Mouse (Mus musculus): ENCODE measurements around the gene Diras1. TPM values are rescaled to one million over a fixed set of nuclear protein-coding genes. Genes with fewer than 3 reads are reported as not detected.
"Not testable (repeated sequence)": the region's sequence is repeated elsewhere in the genome, so short reads cannot be mapped to it uniquely, and the experiment has no call there.

The Diras1 gene
- polyA plus RNA-seq (2015; fragmentation: Nextera tagmentation; extraction: Ambion mirVana) = 0.80 and 1.0 TPM in 2 replicates

- peak within 1 kb of the TSS; percentile 61 for H3K4me2 ChIP-seq
- H3K4me1 ChIP-seq = peaks cover 3% of the 10 kb centered on the region; the same call in 1 of the 2 replicates
- H3K36me3 ChIP-seq = peaks cover 14% of the 10 kb centered on the region
- H3K9ac ChIP-seq = peak within 1 kb of the TSS; percentile 36; the same call in 1 of the 2 replicates
- WGBS = 48% methylated on average over 12 of the region's 12 CpGs
- no peak within 1 kb of the TSS for H3K27ac ChIP-seq
- H3K9me3 ChIP-seq = peaks cover 4% of the 10 kb centered on the region; the same call in 1 of the 2 replicates
- H3K4me3 ChIP-seq = peak within 1 kb of the TSS; percentile 37
- H3K27me3 ChIP-seq = peaks cover 56% of the 10 kb centered on the region
- no peak for ATAC-seq (ENCODE audit: insufficient number of reproducible peaks, insufficient read depth, low FRiP score, low TSS enrichment, low read depth)
Observed at GRCm38 (mm10) chr10:81025639-81026275, at the start of gene Diras1. Diras1 (minus strand) TSS chr10:81025662.

GRCm38 (mm10) chr10:81073464-81073863 is 48.0 kb upstream of the Diras1 start:
- Histone ChIP-seq H3K27me3 (no peaks in the 10 kb centered on the region), H3K4me3 (no peak overlapping the region), H3K36me3 (peaks cover 62% of the 10 kb centered on the region), H3K27ac (no peak overlapping the region), H3K4me2 (no peak overlapping the region), H3K4me1 (peaks cover 18% of the 10 kb centered on the region), H3K9ac (no peak overlapping the region), H3K9me3 (no peaks in the 10 kb centered on the region)
- no peak for ATAC-seq (ENCODE audit: insufficient number of reproducible peaks, insufficient read depth, low FRiP score, low TSS enrichment, low read depth)
- 68% methylated on average over 7 of the region's 7 CpGs for WGBS

GRCm38 (mm10) chr10:81072290-81072689 is 46.8 kb upstream of the Diras1 start:
- no peak overlapping the region for H3K27ac ChIP-seq
- no peaks in the 10 kb centered on the region for H3K27me3 ChIP-seq
- ATAC-seq (ENCODE audit: insufficient number of reproducible peaks, insufficient read depth, low FRiP score, low TSS enrichment, low read depth) = no peak
- no peak overlapping the region for H3K4me2 ChIP-seq
- 92% methylated on average over 8 of the region's 8 CpGs for WGBS
- no peak overlapping the region for H3K9ac ChIP-seq
- H3K4me3 ChIP-seq = no peak overlapping the region
- H3K9me3 ChIP-seq = no peaks in the 10 kb centered on the region
- H3K4me1 ChIP-seq = peaks cover 18% of the 10 kb centered on the region
- peaks cover 51% of the 10 kb centered on the region for H3K36me3 ChIP-seq

GRCm38 (mm10) chr10:81069836-81070235 is 44.4 kb upstream of the Diras1 start, which contains the start of gene Thop1:
Thop1 (plus strand) TSS chr10:81070035.
- H3K4me3 ChIP-seq = peak within 1 kb of the TSS; percentile 82
- ATAC-seq (ENCODE audit: insufficient number of reproducible peaks, insufficient read depth, low FRiP score, low TSS enrichment, low read depth) = peak; percentile 95
- WGBS = under 1% methylated on average over 35 of the region's 35 CpGs
- H3K36me3 ChIP-seq = peaks cover 27% of the 10 kb centered on the region
- H3K9ac ChIP-seq = peak within 1 kb of the TSS; percentile 90
- H3K4me1 ChIP-seq = peaks cover 18% of the 10 kb centered on the region
- no peaks in the 10 kb centered on the region for H3K9me3 ChIP-seq
- peak within 1 kb of the TSS; percentile 75 for H3K4me2 ChIP-seq
- H3K27me3 ChIP-seq = no peaks in the 10 kb centered on the region
- H3K27ac ChIP-seq = no peak within 1 kb of the TSS

- 0 out of 2 replicates have a peak overlapping the region, but pooled peaks have one; percentile 2 for H3K9ac ChIP-seq
- no peaks in the 10 kb centered on the region for H3K27me3 ChIP-seq
- ATAC-seq (ENCODE audit: insufficient number of reproducible peaks, insufficient read depth, low FRiP score, low TSS enrichment, low read depth) = no peak
- peaks cover 15% of the 10 kb centered on the region for H3K36me3 ChIP-seq
- peaks cover 18% of the 10 kb centered on the region for H3K4me1 ChIP-seq
- H3K4me3 ChIP-seq = no peak overlapping the region
- WGBS = 76% methylated on average over 5 of the region's 5 CpGs
- H3K27ac ChIP-seq = no peak overlapping the region
- no peak overlapping the region for H3K4me2 ChIP-seq
- no peaks in the 10 kb centered on the region for H3K9me3 ChIP-seq
Observed at GRCm38 (mm10) chr10:81068706-81069105, 43.2 kb upstream of the Diras1 start.

GRCm38 (mm10) chr10:81064519-81064918 is 39.1 kb upstream of the Diras1 start:
- not testable (repeated sequence) for H3K27me3 ChIP-seq; H3K4me3 ChIP-seq; H3K36me3 ChIP-seq; H3K27ac ChIP-seq; H3K9me3 ChIP-seq; ATAC-seq (ENCODE audit: insufficient number of reproducible peaks, insufficient read depth, low FRiP score, low TSS enrichment, low read depth); H3K9ac ChIP-seq; H3K4me2 ChIP-seq; H3K4me1 ChIP-seq
- WGBS = 86% methylated on average over 8 of the region's 8 CpGs

GRCm38 (mm10) chr10:81062710-81063109 is 37.2 kb upstream of the Diras1 start:
- no peak for ATAC-seq (ENCODE audit: insufficient number of reproducible peaks, insufficient read depth, low FRiP score, low TSS enrichment, low read depth)
- H3K4me1 ChIP-seq = peaks cover 17% of the 10 kb centered on the region

GRCm38 (mm10) chr10:81059603-81060543 is 34.4 kb upstream of the Diras1 start, which contains the start of gene Sgta:
Sgta (minus strand) TSS chr10:81060181.
- Histone ChIP-seq H3K9me3 (no peaks in the 10 kb centered on the region), H3K9ac (peak within 1 kb of the TSS; percentile 84), H3K36me3 (0 out of 2 replicates have a peak, but pooled peaks cover 8% of the 10 kb centered on the region), H3K27ac (no peak within 1 kb of the TSS), H3K4me3 (peak within 1 kb of the TSS; percentile 72), H3K4me1 (peaks cover 35% of the 10 kb centered on the region), H3K27me3 (no peaks in the 10 kb centered on the region), H3K4me2 (peak within 1 kb of the TSS; percentile 89)
- ATAC-seq (ENCODE audit: insufficient number of reproducible peaks, insufficient read depth, low FRiP score, low TSS enrichment, low read depth) = peak; percentile 90
- WGBS = under 1% methylated on average over 48 of the region's 48 CpGs

More at GRCm38 (mm10) chr10:81062710-81063109, 37.2 kb upstream of the Diras1 start:
- Histone ChIP-seq H3K27me3 (no peaks in the 10 kb centered on the region), H3K9ac (no peak overlapping the region), H3K4me3 (no peak overlapping the region), H3K27ac (no peak overlapping the region), H3K9me3 (no peaks in the 10 kb centered on the region), H3K36me3 (no peaks in the 10 kb centered on the region), H3K4me2 (no peak overlapping the region)
- 57% methylated on average over 4 of the region's 4 CpGs for WGBS

- H3K27ac ChIP-seq = no peak overlapping the region
- peaks cover 35% of the 10 kb centered on the region for H3K4me1 ChIP-seq
- H3K4me3 ChIP-seq = peak overlapping the region; percentile 72
- peak overlapping the region; percentile 89 for H3K4me2 ChIP-seq
- no peak for ATAC-seq (ENCODE audit: insufficient number of reproducible peaks, insufficient read depth, low FRiP score, low TSS enrichment, low read depth)
- 0 out of 2 replicates have a peak, but pooled peaks cover 10% of the 10 kb centered on the region for H3K36me3 ChIP-seq
- no peaks in the 10 kb centered on the region for H3K9me3 ChIP-seq
- no peaks in the 10 kb centered on the region for H3K27me3 ChIP-seq
- H3K9ac ChIP-seq = peak overlapping the region; percentile 84
- WGBS = 90% methylated on average over 6 of the region's 6 CpGs
Observed at GRCm38 (mm10) chr10:81058896-81059295, 33.4 kb upstream of the Diras1 start.

GRCm38 (mm10) chr10:81057406-81058130 is 32.1 kb upstream of the Diras1 start:
- Histone ChIP-seq H3K4me1 (peaks cover 35% of the 10 kb centered on the region), H3K4me2 (peak overlapping the region; percentile 5; the same call in 1 of the 2 replicates), H3K27ac (no peak overlapping the region), H3K9me3 (no peaks in the 10 kb centered on the region), H3K27me3 (no peaks in the 10 kb centered on the region), H3K36me3 (peaks cover 23% of the 10 kb centered on the region), H3K9ac (peak overlapping the region; percentile 58), H3K4me3 (no peak overlapping the region)
- no peak for ATAC-seq (ENCODE audit: insufficient number of reproducible peaks, insufficient read depth, low FRiP score, low TSS enrichment, low read depth)
- WGBS = 92% methylated on average over 23 of the region's 23 CpGs
